Mouse (Mus musculus) forebrain, postnatal 0 days (tissue): ENCODE measurements around the gene Cpm. TPM values are rescaled to one million over a fixed set of nuclear protein-coding genes. Genes with fewer than 3 reads are reported as not detected.

Experiments
- ATAC-seq: fragments of 200-750 bp; cut with Nextera tagmentation; 2 replicates; pipeline ENCODE4 v1.8.0; 2017; ENCODE audit warnings: mild to moderate bottlenecking, moderate library complexity
- DNase-seq: peaks from one replicate; pipeline ENCODE4 v3.0.0-alpha.2; 2015
- H3K27ac ChIP-seq: fragments of 300-500 bp; sonication (generic); 2 replicates; pipeline ENCODE4 v1.5.1; 2014; ENCODE audit warnings: low read depth, mild to moderate bottlenecking, antibody characterized with exemption, low read length, moderate library complexity, mixed read lengths
- H3K27me3 ChIP-seq: fragments of 300-500 bp; sonication (generic); 2 replicates; pipeline ENCODE4 v1.6.1; 2014; ENCODE audit warnings: mild to moderate bottlenecking, low read length, mixed read lengths; ENCODE audit not compliant: insufficient read depth
- H3K36me3 ChIP-seq: fragments of 300-500 bp; sonication (generic); 2 replicates; pipeline ENCODE4 v1.6.1; 2014; ENCODE audit warnings: mild to moderate bottlenecking, moderate library complexity; ENCODE audit not compliant: insufficient read depth
- H3K4me1 ChIP-seq: fragments of 300-500 bp; sonication (generic); 2 replicates; pipeline ENCODE4 v1.6.1; 2014; ENCODE audit warnings: antibody characterized with exemption; ENCODE audit not compliant: insufficient read depth
- H3K4me2 ChIP-seq: fragments of 300-500 bp; sonication (generic); 2 replicates; pipeline ENCODE4 v1.6.1; 2014; ENCODE audit warnings: low read depth, mild to moderate bottlenecking, moderate library complexity
- H3K4me3 ChIP-seq: fragments of 300-500 bp; sonication (generic); 2 replicates; pipeline ENCODE4 v1.5.1; 2014; ENCODE audit warnings: low read depth, low read length, mixed read lengths
- H3K9ac ChIP-seq: fragments of 300-500 bp; sonication (generic); 2 replicates; pipeline ENCODE4 v1.6.1; 2014; ENCODE audit warnings: mild to moderate bottlenecking
- H3K9me3 ChIP-seq: fragments of 300-500 bp; sonication (generic); 2 replicates; pipeline ENCODE4 v1.6.1; 2016; ENCODE audit warnings: low read length
- CTCF ChIP-seq: sonication (generic); IDR thresholded peaks from 2 replicates; pipeline ENCODE4 v1.5.1; 2016; ENCODE audit warnings: antibody characterized with exemption, control low read depth, low read depth
- WGBS: fragments of 180-500 bp; shearing (Covaris S2); extraction: QIAGEN DNeasy Blood & Tissue Kit; methylation state at CpG from one replicate; pipeline ENCODE4 v1.1.7; 2014; 5-methylcytosine and 5-hydroxymethylcytosine counted together
- polyA plus RNA-seq: library from polyadenylated mRNA; unstranded; fragments of >200 nt; fragmentation: Nextera tagmentation; extraction: Ambion mirVana; gene quantifications from 2 replicates; pipeline ENCODE4 v1.2.1, GENCODE M21; 2015
- total RNA-seq: library from RNA; depleted of rRNA; stranded (reverse); fragments of >200 nt; gene quantifications from 2 replicates; pipeline ENCODE4 v1.2.3, GENCODE M21; 2014

Cpm gene
- total and polyA plus RNA-seq, 2 experiments from 2014 or later: 3.4 to 7.5 TPM

GRCm38 (mm10) chr10:117656985-117657658 lies 27.8 kb downstream of the Cpm start:
- no peak overlapping the region for H3K9ac ChIP-seq
- ATAC-seq: no peak

DNA sequence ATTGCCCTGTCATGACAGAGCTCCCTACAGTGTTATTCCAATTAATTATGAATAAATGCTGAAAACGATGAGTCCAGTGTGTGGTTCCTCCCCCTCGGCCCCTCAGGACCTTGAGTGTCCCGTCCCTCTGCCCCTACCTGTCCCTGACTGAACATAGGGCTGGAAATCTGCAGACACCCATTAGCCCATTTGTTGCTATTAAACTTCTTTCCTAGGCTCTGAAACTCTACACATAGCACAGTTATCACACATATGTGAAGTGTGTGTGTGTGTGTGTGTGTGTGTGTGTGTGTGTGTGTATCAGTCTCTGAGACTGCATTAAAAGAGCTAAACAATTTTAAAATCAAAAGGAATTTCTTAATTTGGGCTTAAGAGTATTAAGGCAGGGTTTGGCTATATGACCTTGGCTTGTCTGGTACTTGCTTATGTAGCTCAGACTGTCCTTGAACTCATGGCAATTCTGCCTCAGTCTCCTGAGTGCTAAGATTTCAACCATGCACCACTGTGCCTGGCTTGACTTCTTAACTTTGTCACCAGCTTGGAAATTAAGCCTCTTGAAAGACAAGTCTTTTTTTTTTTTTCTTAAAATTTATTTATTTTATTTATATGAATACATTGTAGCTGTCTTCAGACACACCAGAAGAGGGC lies 28.5 kb downstream of the Cpm start:
- Histone ChIP-seq H3K27ac (no peak overlapping the region), H3K4me3 (no peak overlapping the region), H3K36me3 (no peaks in the 10 kb centered on the region), H3K9ac (no peak overlapping the region), H3K4me1 (no peaks in the 10 kb centered on the region), H3K27me3 (no peaks in the 10 kb centered on the region), H3K9me3 (no peaks in the 10 kb centered on the region), H3K4me2 (no peak overlapping the region)
- TF ChIP-seq CTCF: no peak
- DNase-seq (no peak), ATAC-seq (no peak)
- 73% methylated on average over 3 of the region's 3 CpGs for WGBS

More at GRCm38 (mm10) chr10:117656985-117657658, 27.8 kb downstream of the Cpm start:
- H3K4me2 ChIP-seq: no peak overlapping the region
- WGBS: 75% methylated on average over 7 of the region's 7 CpGs
- no peaks in the 10 kb centered on the region for H3K36me3 ChIP-seq
- no peaks in the 10 kb centered on the region for H3K27me3 ChIP-seq
- H3K27ac ChIP-seq: no peak overlapping the region
- H3K9me3 ChIP-seq: no peaks in the 10 kb centered on the region
- H3K4me1 ChIP-seq: no peaks in the 10 kb centered on the region
- TF ChIP-seq CTCF: no peak
- no peak for DNase-seq
- H3K4me3 ChIP-seq: no peak overlapping the region

DNA sequence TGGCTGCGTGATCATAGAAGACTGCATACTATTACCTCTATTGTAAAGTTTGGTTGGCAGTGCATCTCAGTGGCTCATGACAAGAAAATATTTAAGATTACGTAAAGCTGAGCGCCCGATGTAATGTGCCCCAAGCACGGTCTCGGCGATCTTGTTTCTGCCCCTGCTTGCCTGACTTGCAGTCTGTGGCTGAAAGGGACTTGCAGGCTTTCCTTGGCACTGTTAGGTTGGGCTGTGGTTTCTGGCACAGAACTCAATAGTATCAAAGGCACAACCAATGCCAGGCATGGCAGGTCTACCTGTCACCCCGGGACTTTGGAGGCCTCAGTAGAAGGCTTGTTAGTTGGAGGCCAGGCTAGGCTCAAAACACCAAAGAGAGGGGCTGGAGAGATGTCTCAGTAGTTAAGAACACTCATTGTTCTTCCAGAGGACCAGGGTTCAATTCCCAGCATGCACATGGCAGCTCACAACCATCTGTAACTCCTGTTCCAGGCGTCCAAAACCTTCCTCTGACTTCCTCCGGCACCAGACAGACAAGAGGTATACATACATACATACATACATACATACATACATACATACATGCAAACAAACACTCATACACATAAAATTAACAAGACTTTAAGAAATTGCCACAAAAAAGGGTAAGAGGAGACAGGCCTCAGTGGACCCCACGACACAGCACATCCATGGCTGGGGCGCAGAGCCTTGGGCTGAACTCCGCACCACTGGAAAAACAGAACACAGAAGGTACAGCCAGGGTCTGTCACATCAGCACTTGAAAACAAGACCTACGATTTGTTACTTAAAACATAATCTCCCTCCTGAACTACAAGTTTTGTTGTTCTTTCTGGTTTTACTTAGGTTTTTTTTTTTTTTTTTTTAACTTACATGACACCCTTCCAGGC lies 29.5 kb downstream of the Cpm start:
- no peak for DNase-seq

GRCm38 (mm10) chr10:117659430-117659813 lies 30.1 kb downstream of the Cpm start:
- Histone ChIP-seq H3K4me1 (no peaks in the 10 kb centered on the region), H3K9me3 (no peaks in the 10 kb centered on the region), H3K4me2 (no peak overlapping the region), H3K4me3 (no peak overlapping the region), H3K27me3 (no peaks in the 10 kb centered on the region), H3K36me3 (no peaks in the 10 kb centered on the region), H3K9ac (no peak overlapping the region), H3K27ac (no peak overlapping the region)
- WGBS: 64% methylated on average over 11 of the region's 11 CpGs
- ATAC-seq: no peak
- no peak for DNase-seq
- no peak for TF ChIP-seq CTCF

More for the DNA sequence above, 29.5 kb downstream of the Cpm start:
- ATAC-seq: no peak
- Histone ChIP-seq H3K4me1 (no peaks in the 10 kb centered on the region), H3K27ac (no peak overlapping the region), H3K27me3 (no peaks in the 10 kb centered on the region), H3K9ac (no peak overlapping the region), H3K9me3 (no peaks in the 10 kb centered on the region), H3K36me3 (no peaks in the 10 kb centered on the region), H3K4me3 (no peak overlapping the region), H3K4me2 (no peak overlapping the region)
- TF ChIP-seq CTCF: no peak
- 94% methylated on average over 14 of the region's 14 CpGs for WGBS

- Histone ChIP-seq H3K9ac (no peak overlapping the region), H3K27ac (no peak overlapping the region), H3K27me3 (no peaks in the 10 kb centered on the region), H3K4me1 (no peaks in the 10 kb centered on the region), H3K4me3 (no peak overlapping the region), H3K36me3 (no peaks in the 10 kb centered on the region), H3K9me3 (no peaks in the 10 kb centered on the region), H3K4me2 (no peak overlapping the region)
- no peak for DNase-seq
- no peak for TF ChIP-seq CTCF
- no peak for ATAC-seq
- 69% methylated on average over 11 of the region's 11 CpGs for WGBS
Measured at GRCm38 (mm10) chr10:117659819-117660218, 30.5 kb downstream of the Cpm start.

DNA sequence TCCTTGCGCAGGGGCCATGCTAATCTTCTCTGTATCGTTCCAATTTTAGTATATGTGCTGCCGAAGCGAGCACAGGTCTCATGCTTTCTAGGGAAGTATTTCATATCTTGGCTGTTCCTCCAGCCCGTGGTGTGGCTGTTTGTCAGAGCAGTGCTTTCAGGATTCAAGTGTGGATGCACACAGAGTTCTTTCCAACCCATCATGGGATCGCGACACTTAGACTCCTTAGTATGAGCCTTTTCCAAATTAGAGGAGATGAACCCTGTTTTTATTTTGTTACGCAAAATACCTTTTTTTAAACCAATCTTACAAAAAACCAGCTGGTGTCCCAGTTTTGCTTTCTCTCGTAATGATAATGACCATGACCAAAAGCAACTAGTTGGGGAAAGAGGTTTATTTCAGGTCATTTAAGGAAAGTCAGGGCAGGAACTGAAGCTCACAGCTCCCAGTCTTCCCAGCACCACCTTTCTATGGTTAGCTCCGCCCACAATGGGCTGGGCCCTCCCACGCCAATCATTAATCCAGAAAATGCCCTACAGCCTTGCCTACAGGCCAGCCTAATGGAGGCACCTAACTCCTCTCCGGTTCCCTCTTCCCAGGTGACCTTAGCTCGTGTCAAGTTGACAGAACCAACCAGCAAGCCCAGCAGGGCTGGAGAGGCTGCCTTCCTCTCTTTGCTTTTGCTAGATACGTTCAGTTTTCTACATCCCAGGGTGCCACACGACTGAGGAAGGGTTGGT lies 33.2 kb downstream of the Cpm start:
- ATAC-seq (no peak), DNase-seq (no peak)
- Histone ChIP-seq H3K27me3 (no peaks in the 10 kb centered on the region), H3K4me1 (no peaks in the 10 kb centered on the region), H3K4me3 (no peak overlapping the region), H3K9ac (no peak overlapping the region), H3K4me2 (no peak overlapping the region), H3K36me3 (no peaks in the 10 kb centered on the region), H3K9me3 (no peaks in the 10 kb centered on the region), H3K27ac (no peak overlapping the region)
- WGBS: 84% methylated on average over 15 of the region's 15 CpGs
- no peak for TF ChIP-seq CTCF
